Mouse (Mus musculus) lung, postnatal 0 days (tissue): Measurements from ENCODE around the gene Hist1h4b. TPM values are rescaled to one million over a fixed set of nuclear protein-coding genes. Genes with fewer than 3 reads are reported as not detected.
"Not testable (repeated sequence)": the region's sequence is repeated elsewhere in the genome, so short reads cannot be mapped to it uniquely, and the experiment has no call there.

ENCODE experiments used
- ATAC-seq: fragments of 200-750 bp; cut with Nextera tagmentation; 2 replicates; pipeline ENCODE4 v1.8.0; 2017; ENCODE audit warnings: moderate library complexity
- DNase-seq: peaks from one replicate; pipeline ENCODE4 v3.0.0-alpha.2; 2016; ENCODE audit warnings: low spot score
- H3K27ac ChIP-seq: fragments of 300-500 bp; sonication (generic); 2 replicates; pipeline ENCODE4 v1.5.1; 2014; ENCODE audit warnings: antibody characterized with exemption, mild to moderate bottlenecking, low read length, mixed read lengths
- H3K27me3 ChIP-seq: fragments of 300-500 bp; sonication (generic); replicated peaks from 2 replicates; pipeline ENCODE4 v1.6.1; 2014; ENCODE audit warnings: low read length, mixed read lengths; ENCODE audit not compliant: insufficient read depth
- H3K36me3 ChIP-seq: fragments of 300-500 bp; sonication (generic); 2 replicates; pipeline ENCODE4 v1.6.1; 2014; ENCODE audit warnings: low read length, mixed read lengths; ENCODE audit not compliant: insufficient read depth
- H3K4me1 ChIP-seq: fragments of 300-500 bp; sonication (generic); 2 replicates; pipeline ENCODE4 v1.6.1; 2014; ENCODE audit warnings: antibody characterized with exemption, low read depth, low read length, mixed read lengths; ENCODE audit not compliant: insufficient read depth
- H3K4me2 ChIP-seq: fragments of 300-500 bp; sonication (generic); replicated peaks from 2 replicates; pipeline ENCODE4 v1.6.1; 2014; ENCODE audit warnings: low read depth, mild to moderate bottlenecking, low read length, moderate library complexity, mixed read lengths
- H3K4me3 ChIP-seq: fragments of 300-500 bp; sonication (generic); 2 replicates; pipeline ENCODE4 v1.5.1; 2014; ENCODE audit warnings: low read depth, low read length
- H3K9ac ChIP-seq: fragments of 300-500 bp; sonication (generic); replicated peaks from 2 replicates; pipeline ENCODE4 v1.6.1; 2014; ENCODE audit warnings: low read depth, mild to moderate bottlenecking
- H3K9me3 ChIP-seq: fragments of 300-500 bp; sonication (generic); 2 replicates; pipeline ENCODE4 v1.6.1; 2016; ENCODE audit warnings: low read length, mixed read lengths
- CTCF ChIP-seq: IDR thresholded peaks from 2 replicates; pipeline ENCODE4 v1.5.1; 2016; ENCODE audit warnings: antibody characterized with exemption, mild to moderate bottlenecking
- EP300 ChIP-seq: IDR thresholded peaks from 2 replicates; pipeline ENCODE4 v1.6.1; 2016; ENCODE audit warnings: antibody characterized with exemption, mild to moderate bottlenecking, control low read depth
- WGBS: fragments of 180-500 bp; shearing (Covaris S2); extraction: QIAGEN DNeasy Blood & Tissue Kit; methylation state at CpG from one replicate; pipeline ENCODE4 v1.1.7; 2014; 5-methylcytosine and 5-hydroxymethylcytosine counted together
- polyA plus RNA-seq: library from polyadenylated mRNA; unstranded; fragments of >200 nt; fragmentation: Nextera tagmentation; extraction: Ambion mirVana; gene quantifications from 2 replicates; pipeline ENCODE4 v1.2.1, GENCODE M21; 2015

Hist1h4b gene
- polyA plus RNA-seq, 1 experiment from 2014 or later = 0.57 TPM

- Histone ChIP-seq H3K36me3 (no peaks in the 10 kb centered on the region), H3K9ac (no peak overlapping the region), H3K4me1 (no peaks in the 10 kb centered on the region; the same call in 1 of the 2 replicates), H3K9me3 (no peaks in the 10 kb centered on the region), H3K27me3 (no peaks in the 10 kb centered on the region), H3K4me3 (no peak overlapping the region), H3K27ac (no peak overlapping the region), H3K4me2 (no peak overlapping the region)
- no peak for DNase-seq
- no peak for TF ChIP-seq CTCF
- no peak for TF ChIP-seq EP300
- WGBS = 3% methylated on average over 4 of the region's 4 CpGs
- no peak for ATAC-seq
These were observed 8.9 kb upstream of the Hist1h4b start for GRCm38 (mm10) chr13:23747892-23748288.

GRCm38 (mm10) chr13:23749563-23750121 lies 7.2 kb upstream of the Hist1h4b start:
- no peaks in the 10 kb centered on the region; the same call in 1 of the 2 replicates for H3K4me1 ChIP-seq
- ATAC-seq (no peak), DNase-seq (no peak)
- H3K9me3 ChIP-seq = no peaks in the 10 kb centered on the region
- peak; percentile 52; the same call in 1 of the 2 replicates for TF ChIP-seq EP300
- no peak for TF ChIP-seq CTCF
- WGBS = 86% methylated on average over 5 of the region's 5 CpGs
- no peak overlapping the region for H3K9ac ChIP-seq
- no peaks in the 10 kb centered on the region for H3K27me3 ChIP-seq
- H3K36me3 ChIP-seq = no peaks in the 10 kb centered on the region
- H3K4me3 ChIP-seq = no peak overlapping the region
- no peak overlapping the region for H3K4me2 ChIP-seq
- H3K27ac ChIP-seq = no peak overlapping the region

GRCm38 (mm10) chr13:23750839-23751477 lies 5.9 kb upstream of the Hist1h4b start, which contains the start of gene Hist1h2ab:
Gene Hist1h2ab, plus strand, starts transcription at chr13:23751126.
- TF ChIP-seq EP300 (peak; percentile 64), CTCF (0 out of 2 replicates have a peak, but pooled peaks have one; percentile 16)
- not testable (repeated sequence) for H3K4me1 ChIP-seq, H3K9ac ChIP-seq, H3K36me3 ChIP-seq, H3K9me3 ChIP-seq, H3K27me3 ChIP-seq
- under 1% methylated on average over 25 of the region's 47 CpGs for WGBS
- DNase-seq (peak; percentile 93), ATAC-seq (peak; percentile 45)
- H3K4me3 ChIP-seq = peak within 1 kb of the TSS; percentile 31
- H3K27ac ChIP-seq = peak within 1 kb of the TSS; percentile 89
- H3K4me2 ChIP-seq = peak within 1 kb of the TSS; percentile 62

- Histone ChIP-seq H3K9me3 (no peaks in the 10 kb centered on the region), H3K27me3 (no peaks in the 10 kb centered on the region), H3K4me1 (no peaks in the 10 kb centered on the region; the same call in 1 of the 2 replicates), H3K36me3 (no peaks in the 10 kb centered on the region), H3K4me2 (peak overlapping the region; percentile 62), H3K4me3 (peak overlapping the region; percentile 31; the same call in 1 of the 2 replicates), H3K9ac (no peak overlapping the region), H3K27ac (peak overlapping the region; percentile 73)
- ATAC-seq = no peak
- TF ChIP-seq EP300 (no peak), CTCF (no peak)
- no peak for DNase-seq
- under 1% methylated on average over 11 of the region's 11 CpGs for WGBS
These were observed 5.3 kb upstream of the Hist1h4b start for GRCm38 (mm10) chr13:23751478-23751956.

- not testable (repeated sequence) for H3K9ac ChIP-seq, H3K4me1 ChIP-seq, H3K27me3 ChIP-seq, H3K36me3 ChIP-seq, H3K9me3 ChIP-seq
- WGBS = 1% methylated on average over 14 of the region's 47 CpGs
- Histone ChIP-seq H3K4me3 (peak within 1 kb of the TSS; percentile 31), H3K27ac (peak within 1 kb of the TSS; percentile 89), H3K4me2 (peak within 1 kb of the TSS; percentile 62)
- peak; percentile 91 for DNase-seq
- peak; percentile 62 for ATAC-seq
These were observed 4.6 kb upstream of the Hist1h4b start, which contains the start of gene Hist1h3b for GRCm38 (mm10) chr13:23752067-23752741. Gene Hist1h3b, plus strand, starts transcription at chr13:23752267.

GRCm38 (mm10) chr13:23752742-23753172 lies 4.1 kb upstream of the Hist1h4b start:
- no peaks in the 10 kb centered on the region for H3K9me3 ChIP-seq
- DNase-seq = no peak
- no peak for ATAC-seq
- H3K4me3 ChIP-seq = no peak overlapping the region
- H3K4me2 ChIP-seq = peak overlapping the region; percentile 19; the same call in 1 of the 2 replicates
- H3K36me3 ChIP-seq = no peaks in the 10 kb centered on the region
- no peaks in the 10 kb centered on the region; the same call in 1 of the 2 replicates for H3K4me1 ChIP-seq
- H3K27me3 ChIP-seq = no peaks in the 10 kb centered on the region
- no peak overlapping the region for H3K27ac ChIP-seq
- no peak for TF ChIP-seq CTCF
- no peak for TF ChIP-seq EP300
- no peak overlapping the region for H3K9ac ChIP-seq
- 2% methylated on average over 6 of the region's 6 CpGs for WGBS
